Mouse (Mus musculus): ENCODE measurements around the gene 9230112D13Rik. TPM values are rescaled to one million over a fixed set of nuclear protein-coding genes. Genes with fewer than 3 reads are reported as not detected.

9230112D13Rik gene
- polyA plus RNA-seq, 1 experiment from 2014 or later = not detected

GRCm38 (mm10) chr14:34535883-34536282 is 13.3 kb upstream of the 9230112D13Rik start:
- no peaks in the 10 kb centered on the region for H3K4me1 ChIP-seq (replicated peaks)
- H3K9ac ChIP-seq (replicated peaks) = no peak overlapping the region
- no peaks in the 10 kb centered on the region for H3K36me3 ChIP-seq
- no peak overlapping the region for H3K4me3 ChIP-seq (replicated peaks)
- H3K27me3 ChIP-seq = no peaks in the 10 kb centered on the region
- WGBS = 75% methylated on average over 4 of the region's 4 CpGs
- H3K9me3 ChIP-seq = no peaks in the 10 kb centered on the region
- no peak overlapping the region for H3K4me2 ChIP-seq (replicated peaks)
- no peak for ATAC-seq
- no peak overlapping the region for H3K27ac ChIP-seq

- H3K27me3 ChIP-seq = no peaks in the 10 kb centered on the region
- no peak overlapping the region for H3K9ac ChIP-seq (replicated peaks)
- no peaks in the 10 kb centered on the region for H3K36me3 ChIP-seq
- no peak overlapping the region for H3K4me3 ChIP-seq (replicated peaks)
- ATAC-seq = no peak
- no peak overlapping the region for H3K27ac ChIP-seq
- H3K9me3 ChIP-seq = peaks cover 4% of the 10 kb centered on the region; the same call in 1 of the 2 replicates
- whole genome bisulfite sequencing = 87% methylated on average over 5 of the region's 5 CpGs
- H3K4me1 ChIP-seq (replicated peaks) = no peaks in the 10 kb centered on the region
- no peak overlapping the region for H3K4me2 ChIP-seq (replicated peaks)
Measured at GRCm38 (mm10) chr14:34533537-34533936, 10.9 kb upstream of the 9230112D13Rik start.

GRCm38 (mm10) chr14:34532536-34532935 is 9.9 kb upstream of the 9230112D13Rik start:
- Histone ChIP-seq H3K27me3 (no peaks in the 10 kb centered on the region), H3K27ac (no peak overlapping the region), H3K4me2 (replicated peaks) (no peak overlapping the region), H3K4me1 (replicated peaks) (no peaks in the 10 kb centered on the region), H3K9ac (replicated peaks) (no peak overlapping the region), H3K36me3 (no peaks in the 10 kb centered on the region), H3K9me3 (peaks cover 4% of the 10 kb centered on the region; the same call in 1 of the 2 replicates), H3K4me3 (replicated peaks) (no peak overlapping the region)
- no peak for ATAC-seq
- 91% methylated on average over 6 of the region's 6 CpGs for WGBS

GRCm38 (mm10) chr14:34528804-34529203 is 6.2 kb upstream of the 9230112D13Rik start:
- ATAC-seq = no peak
- Histone ChIP-seq H3K4me1 (replicated peaks) (no peaks in the 10 kb centered on the region), H3K4me2 (replicated peaks) (no peak overlapping the region)

GRCm38 (mm10) chr14:34517959-34518544 is 4.5 kb downstream of the 9230112D13Rik start:
- Histone ChIP-seq H3K36me3 (no peaks in the 10 kb centered on the region), H3K27ac (no peak overlapping the region), H3K4me2 (replicated peaks) (no peak overlapping the region), H3K9ac (replicated peaks) (no peak overlapping the region), H3K27me3 (no peaks in the 10 kb centered on the region; the same call in 1 of the 2 replicates), H3K4me1 (replicated peaks) (no peaks in the 10 kb centered on the region), H3K9me3 (0 out of 2 replicates have a peak, but pooled peaks cover 3% of the 10 kb centered on the region), H3K4me3 (replicated peaks) (no peak overlapping the region)
- WGBS = 93% methylated on average over 8 of the region's 8 CpGs
- ATAC-seq = no peak

More at GRCm38 (mm10) chr14:34528804-34529203, 6.2 kb upstream of the 9230112D13Rik start:
- Histone ChIP-seq H3K9me3 (peaks cover 4% of the 10 kb centered on the region; the same call in 1 of the 2 replicates), H3K27ac (no peak overlapping the region), H3K9ac (replicated peaks) (no peak overlapping the region), H3K4me3 (replicated peaks) (no peak overlapping the region), H3K27me3 (no peaks in the 10 kb centered on the region), H3K36me3 (no peaks in the 10 kb centered on the region)
- 72% methylated on average over 8 of the region's 8 CpGs for WGBS

GRCm38 (mm10) chr14:34516960-34517577 is 5.5 kb downstream of the 9230112D13Rik start:
- no peak overlapping the region for H3K4me2 ChIP-seq (replicated peaks)
- H3K9me3 ChIP-seq = 0 out of 2 replicates have a peak, but pooled peaks cover 3% of the 10 kb centered on the region
- no peaks in the 10 kb centered on the region for H3K4me1 ChIP-seq (replicated peaks)
- 92% methylated on average over 10 of the region's 10 CpGs for WGBS
- H3K9ac ChIP-seq (replicated peaks) = no peak overlapping the region
- H3K27ac ChIP-seq = no peak overlapping the region
- no peak for ATAC-seq
- H3K4me3 ChIP-seq (replicated peaks) = no peak overlapping the region
- no peaks in the 10 kb centered on the region; the same call in 1 of the 2 replicates for H3K27me3 ChIP-seq
- no peaks in the 10 kb centered on the region for H3K36me3 ChIP-seq

GRCm38 (mm10) chr14:34515860-34516259 is 6.7 kb downstream of the 9230112D13Rik start:
- no peak overlapping the region for H3K9ac ChIP-seq (replicated peaks)
- H3K9me3 ChIP-seq = no peaks in the 10 kb centered on the region
- WGBS = 88% methylated on average over 5 of the region's 5 CpGs
- ATAC-seq = no peak
- H3K36me3 ChIP-seq = no peaks in the 10 kb centered on the region
- no peak overlapping the region for H3K27ac ChIP-seq
- H3K4me2 ChIP-seq (replicated peaks) = no peak overlapping the region
- H3K27me3 ChIP-seq = no peaks in the 10 kb centered on the region; the same call in 1 of the 2 replicates
- no peaks in the 10 kb centered on the region for H3K4me1 ChIP-seq (replicated peaks)
- H3K4me3 ChIP-seq (replicated peaks) = no peak overlapping the region

- ATAC-seq = no peak
- no peak overlapping the region for H3K4me3 ChIP-seq (replicated peaks)
- H3K9me3 ChIP-seq = no peaks in the 10 kb centered on the region
- no peak overlapping the region for H3K9ac ChIP-seq (replicated peaks)
- WGBS = 58% methylated on average over 6 of the region's 6 CpGs
- H3K27me3 ChIP-seq = no peaks in the 10 kb centered on the region; the same call in 1 of the 2 replicates
- no peak overlapping the region for H3K4me2 ChIP-seq (replicated peaks)
- no peak overlapping the region for H3K27ac ChIP-seq
- H3K36me3 ChIP-seq = no peaks in the 10 kb centered on the region
- peaks cover under 1% of the 10 kb centered on the region; the same call in 1 of the 2 replicates for H3K4me1 ChIP-seq (replicated peaks)
Measured at GRCm38 (mm10) chr14:34514120-34514519, 8.5 kb downstream of the 9230112D13Rik start.

- Histone ChIP-seq H3K4me3 (replicated peaks) (no peak overlapping the region), H3K4me2 (replicated peaks) (no peak overlapping the region), H3K27me3 (no peaks in the 10 kb centered on the region; the same call in 1 of the 2 replicates), H3K9me3 (no peaks in the 10 kb centered on the region), H3K9ac (replicated peaks) (no peak overlapping the region), H3K36me3 (no peaks in the 10 kb centered on the region), H3K27ac (no peak overlapping the region), H3K4me1 (replicated peaks) (peaks cover 14% of the 10 kb centered on the region)
- 88% methylated on average over 4 of the region's 4 CpGs for WGBS
- ATAC-seq = no peak
Measured at GRCm38 (mm10) chr14:34512602-34513001, 10.0 kb downstream of the 9230112D13Rik start.

- Histone ChIP-seq H3K27ac (no peak overlapping the region), H3K4me2 (replicated peaks) (no peak overlapping the region)
- 68% methylated on average over 11 of the region's 11 CpGs for WGBS
Measured at GRCm38 (mm10) chr14:34511901-34512300, 10.7 kb downstream of the 9230112D13Rik start.

GRCm38 (mm10) chr14:34508842-34509439 is 13.7 kb downstream of the 9230112D13Rik start:
- Histone ChIP-seq H3K4me2 (replicated peaks) (no peak overlapping the region), H3K27ac (peak overlapping the region; percentile 11; the same call in 1 of the 2 replicates), H3K4me1 (replicated peaks) (peaks cover 19% of the 10 kb centered on the region), H3K9ac (replicated peaks) (no peak overlapping the region), H3K36me3 (no peaks in the 10 kb centered on the region), H3K9me3 (no peaks in the 10 kb centered on the region), H3K27me3 (no peaks in the 10 kb centered on the region), H3K4me3 (replicated peaks) (no peak overlapping the region)
- 56% methylated on average over 7 of the region's 7 CpGs for WGBS
- peak; percentile 51 for ATAC-seq

More at GRCm38 (mm10) chr14:34511901-34512300, 10.7 kb downstream of the 9230112D13Rik start:
- no peak overlapping the region for H3K4me3 ChIP-seq (replicated peaks)
- ATAC-seq = no peak
- H3K9me3 ChIP-seq = no peaks in the 10 kb centered on the region
- no peaks in the 10 kb centered on the region; the same call in 1 of the 2 replicates for H3K27me3 ChIP-seq
- H3K4me1 ChIP-seq (replicated peaks) = peaks cover 14% of the 10 kb centered on the region
- no peaks in the 10 kb centered on the region for H3K36me3 ChIP-seq
- no peak overlapping the region for H3K9ac ChIP-seq (replicated peaks)
